Mouse (Mus musculus): ENCODE data around the gene Fam19a5. TPM values are rescaled to one million over a fixed set of nuclear protein-coding genes. Genes with fewer than 3 reads are reported as not detected.

Fam19a5 gene
- polyA plus RNA-seq, 1 experiment from 2014 or later, result 0.58 TPM

DNA sequence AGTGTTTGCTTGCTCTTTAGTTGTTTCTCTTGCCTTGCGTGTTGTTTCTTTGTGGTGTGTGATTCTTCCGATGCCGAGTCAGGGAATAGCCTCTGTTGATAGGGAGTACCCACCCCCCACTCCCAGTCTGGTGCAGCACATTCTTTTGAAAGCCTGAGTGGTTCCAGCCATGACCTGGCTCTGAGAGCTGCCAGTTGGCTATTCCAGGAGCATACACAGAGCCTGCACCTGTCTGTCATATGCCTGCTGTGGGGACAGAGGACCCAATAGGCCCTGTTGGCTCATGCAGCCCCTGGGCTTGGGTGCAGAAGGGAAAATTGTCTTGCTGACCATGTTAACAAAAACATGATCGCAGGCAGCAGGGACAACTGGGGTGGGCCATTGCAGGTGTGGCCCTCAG, 92.3 kb downstream of the Fam19a5 start:
- no peak for ATAC-seq (replicated peaks; ENCODE audit: low FRiP score)
- no peaks in the 10 kb centered on the region for H3K27me3 ChIP-seq (replicated peaks; ENCODE audit: control insufficient read depth, insufficient read depth, low read length)
- H3K9ac ChIP-seq (ENCODE audit: low read depth, low read length), result no peak overlapping the region
- no peaks in the 10 kb centered on the region for H3K9me3 ChIP-seq (ENCODE audit: control insufficient read depth, low read length)
- H3K27ac ChIP-seq (ENCODE audit: low read depth, low read length), result no peak overlapping the region
- no peak overlapping the region for H3K4me3 ChIP-seq (ENCODE audit: low read depth, low read length)
- no peak for DNase-seq (ENCODE audit: low spot score)
- H3K4me2 ChIP-seq, result no peak overlapping the region
- 93% methylated on average over 4 of the region's 4 CpGs for WGBS
- no peaks in the 10 kb centered on the region for H3K36me3 ChIP-seq (ENCODE audit: control insufficient read depth, insufficient read depth, low read length)
- H3K4me1 ChIP-seq (replicated peaks; ENCODE audit: control insufficient read depth, insufficient read depth, low read length), result no peaks in the 10 kb centered on the region

DNA sequence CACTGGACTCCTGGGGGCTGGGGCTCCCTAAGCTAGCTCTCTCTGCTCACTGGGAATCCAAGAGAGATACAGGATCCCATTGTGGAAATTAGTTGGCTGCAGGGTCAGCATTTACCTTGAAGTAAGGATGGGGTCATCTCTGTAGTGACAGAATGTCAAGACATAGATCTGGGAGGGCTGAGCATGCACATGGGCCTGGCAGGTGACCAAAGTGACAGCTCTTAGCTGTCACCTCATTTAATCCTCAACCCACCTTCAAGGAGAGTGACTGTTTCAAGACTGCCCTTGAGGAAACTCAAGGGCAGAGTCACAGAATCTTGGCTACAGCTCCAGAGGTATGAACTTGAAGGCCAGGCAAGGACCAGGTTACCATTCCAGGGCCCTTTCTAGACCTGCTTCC, 93.1 kb downstream of the Fam19a5 start:
- Histone ChIP-seq H3K4me1 (replicated peaks; ENCODE audit: control insufficient read depth, insufficient read depth, low read length) (no peaks in the 10 kb centered on the region), H3K4me3 (ENCODE audit: low read depth, low read length) (no peak overlapping the region), H3K27me3 (replicated peaks; ENCODE audit: control insufficient read depth, insufficient read depth, low read length) (no peaks in the 10 kb centered on the region), H3K27ac (ENCODE audit: low read depth, low read length) (no peak overlapping the region), H3K9me3 (ENCODE audit: control insufficient read depth, low read length) (no peaks in the 10 kb centered on the region), H3K9ac (ENCODE audit: low read depth, low read length) (no peak overlapping the region), H3K36me3 (ENCODE audit: control insufficient read depth, insufficient read depth, low read length) (no peaks in the 10 kb centered on the region), H3K4me2 (no peak overlapping the region)
- DNase-seq (ENCODE audit: low spot score), result no peak
- ATAC-seq (replicated peaks; ENCODE audit: low FRiP score), result no peak

DNA sequence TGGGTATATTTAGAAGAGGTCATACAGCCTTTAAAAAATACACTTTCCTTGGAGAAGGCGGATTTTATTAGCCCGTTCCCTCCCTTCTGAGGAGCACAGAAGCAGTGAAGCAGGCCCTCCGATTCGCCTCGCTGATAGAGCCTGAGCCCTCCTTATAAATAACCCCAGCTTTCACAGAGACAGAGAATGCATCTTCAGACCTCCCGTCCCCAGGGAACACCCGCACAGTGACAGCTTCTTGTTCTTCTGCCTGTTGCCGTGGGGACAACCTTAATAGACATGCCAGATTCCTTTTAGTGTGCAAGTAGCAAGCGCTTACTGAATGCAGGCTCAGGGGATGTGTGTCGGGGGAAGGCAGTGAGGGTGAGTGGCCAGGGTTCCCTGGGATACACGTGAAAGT, 94.2 kb downstream of the Fam19a5 start:
- Histone ChIP-seq H3K27me3 (replicated peaks; ENCODE audit: control insufficient read depth, insufficient read depth, low read length) (no peaks in the 10 kb centered on the region), H3K4me1 (replicated peaks; ENCODE audit: control insufficient read depth, insufficient read depth, low read length) (no peaks in the 10 kb centered on the region), H3K4me3 (ENCODE audit: low read depth, low read length) (no peak overlapping the region), H3K27ac (ENCODE audit: low read depth, low read length) (no peak overlapping the region), H3K36me3 (ENCODE audit: control insufficient read depth, insufficient read depth, low read length) (no peaks in the 10 kb centered on the region), H3K4me2 (no peak overlapping the region), H3K9ac (ENCODE audit: low read depth, low read length) (no peak overlapping the region), H3K9me3 (ENCODE audit: control insufficient read depth, low read length) (no peaks in the 10 kb centered on the region)
- no peak for DNase-seq (ENCODE audit: low spot score)
- WGBS, result 85% methylated on average over 11 of the region's 11 CpGs
- no peak for ATAC-seq (replicated peaks; ENCODE audit: low FRiP score)

DNA sequence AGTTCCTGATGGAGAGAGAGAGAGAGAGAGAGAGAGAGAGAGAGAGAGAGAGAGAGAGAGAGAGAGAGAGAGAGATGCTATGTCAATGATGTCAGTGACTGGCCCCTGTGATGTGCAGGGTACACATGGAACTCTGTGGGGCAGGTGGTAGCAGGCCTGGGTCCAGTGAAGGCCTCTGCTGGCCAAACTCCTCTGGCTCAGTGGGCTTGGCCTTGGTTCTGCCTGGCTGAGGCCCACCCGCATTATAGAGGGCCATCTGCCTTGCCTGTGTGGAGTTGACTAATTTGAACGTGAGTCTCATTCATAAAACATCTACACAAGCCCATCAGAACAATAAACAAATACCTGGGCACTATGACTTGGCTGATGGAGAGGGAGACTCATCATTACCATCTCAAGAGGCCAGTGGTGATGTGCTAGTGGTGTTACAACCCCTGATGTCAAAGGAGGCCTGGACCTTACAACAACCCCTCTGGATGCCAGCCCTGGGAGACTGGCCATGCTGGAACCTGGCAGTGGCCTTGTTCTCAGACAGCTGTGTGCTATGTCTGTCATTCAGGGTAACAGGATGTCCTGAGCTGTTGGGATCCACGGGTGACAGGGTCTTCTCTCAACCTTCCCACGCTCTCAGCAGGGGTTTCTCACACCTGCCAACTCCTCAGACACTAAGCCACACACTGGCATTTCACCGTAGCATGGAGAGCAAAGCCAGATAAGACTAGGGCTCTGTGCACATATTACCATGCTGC, 102.4 kb downstream of the Fam19a5 start:
- no peak for ATAC-seq (replicated peaks; ENCODE audit: low FRiP score)
- H3K9me3 ChIP-seq (ENCODE audit: control insufficient read depth, low read length), result no peaks in the 10 kb centered on the region
- 74% methylated on average over 5 of the region's 5 CpGs for WGBS

DNA sequence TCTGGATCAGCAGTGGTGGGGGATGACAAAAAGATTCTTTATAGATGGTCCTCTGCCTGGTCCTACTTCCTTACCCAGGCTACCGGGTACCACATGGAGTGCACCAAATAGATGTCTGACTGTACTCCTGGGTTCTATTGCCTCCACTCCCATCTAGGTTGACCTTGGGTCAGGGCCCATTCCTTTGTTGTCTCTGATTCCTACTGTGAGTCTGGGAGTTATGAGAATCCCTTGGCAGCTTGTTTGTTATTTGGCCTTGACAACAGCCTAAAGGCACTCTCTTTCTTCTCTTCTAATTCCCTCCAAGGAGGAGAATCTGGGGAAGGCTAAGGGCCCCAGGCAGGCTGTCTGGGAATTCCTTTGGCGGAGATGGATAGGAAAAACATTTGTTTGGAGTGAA, 105.6 kb downstream of the Fam19a5 start:
- H3K9ac ChIP-seq (ENCODE audit: low read depth, low read length), result no peak overlapping the region
- ATAC-seq (replicated peaks; ENCODE audit: low FRiP score) (no peak), DNase-seq (ENCODE audit: low spot score) (no peak)
- H3K9me3 ChIP-seq (ENCODE audit: control insufficient read depth, low read length), result no peaks in the 10 kb centered on the region
- no peaks in the 10 kb centered on the region for H3K27me3 ChIP-seq (replicated peaks; ENCODE audit: control insufficient read depth, insufficient read depth, low read length)
- no peak overlapping the region for H3K27ac ChIP-seq (ENCODE audit: low read depth, low read length)
- H3K36me3 ChIP-seq (ENCODE audit: control insufficient read depth, insufficient read depth, low read length), result no peaks in the 10 kb centered on the region
- no peak overlapping the region for H3K4me3 ChIP-seq (ENCODE audit: low read depth, low read length)
- 84% methylated on average over 2 of the region's 2 CpGs for WGBS
- no peak overlapping the region for H3K4me2 ChIP-seq
- H3K4me1 ChIP-seq (replicated peaks; ENCODE audit: control insufficient read depth, insufficient read depth, low read length), result no peaks in the 10 kb centered on the region

More for the DNA sequence above, 102.4 kb downstream of the Fam19a5 start:
- H3K27me3 ChIP-seq (replicated peaks; ENCODE audit: control insufficient read depth, insufficient read depth, low read length), result no peaks in the 10 kb centered on the region
- no peak overlapping the region for H3K4me3 ChIP-seq (ENCODE audit: low read depth, low read length)
- no peak overlapping the region for H3K27ac ChIP-seq (ENCODE audit: low read depth, low read length)
- H3K36me3 ChIP-seq (ENCODE audit: control insufficient read depth, insufficient read depth, low read length), result no peaks in the 10 kb centered on the region
- no peaks in the 10 kb centered on the region for H3K4me1 ChIP-seq (replicated peaks; ENCODE audit: control insufficient read depth, insufficient read depth, low read length)
- H3K4me2 ChIP-seq, result no peak overlapping the region
- no peak for DNase-seq (ENCODE audit: low spot score)
- no peak overlapping the region for H3K9ac ChIP-seq (ENCODE audit: low read depth, low read length)

DNA sequence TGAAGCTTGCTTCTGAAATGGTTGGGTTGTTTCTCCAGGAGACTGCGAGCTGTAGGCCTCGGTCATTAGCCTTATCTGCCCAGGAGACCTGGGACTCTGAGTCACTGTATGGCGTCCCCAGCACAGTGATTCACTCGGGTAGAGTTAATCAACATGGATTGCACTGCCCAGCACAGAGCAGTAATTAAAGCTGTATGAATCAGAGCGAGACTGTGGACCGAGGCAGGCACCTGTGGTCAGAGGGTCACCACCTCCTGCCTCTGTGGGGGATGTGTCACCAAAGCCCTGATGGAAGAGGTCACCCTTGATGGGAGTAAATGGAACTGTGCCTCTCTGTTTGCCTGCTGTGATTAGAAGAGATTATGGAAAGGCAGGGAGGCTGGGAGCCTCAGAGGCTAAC, 110.5 kb downstream of the Fam19a5 start:
- Histone ChIP-seq H3K27me3 (replicated peaks; ENCODE audit: control insufficient read depth, insufficient read depth, low read length) (no peaks in the 10 kb centered on the region), H3K27ac (ENCODE audit: low read depth, low read length) (no peak overlapping the region), H3K9ac (ENCODE audit: low read depth, low read length) (no peak overlapping the region), H3K4me3 (ENCODE audit: low read depth, low read length) (no peak overlapping the region), H3K9me3 (ENCODE audit: control insufficient read depth, low read length) (no peaks in the 10 kb centered on the region), H3K4me1 (replicated peaks; ENCODE audit: control insufficient read depth, insufficient read depth, low read length) (no peaks in the 10 kb centered on the region), H3K36me3 (ENCODE audit: control insufficient read depth, insufficient read depth, low read length) (no peaks in the 10 kb centered on the region), H3K4me2 (no peak overlapping the region)
- WGBS, result 61% methylated on average over 6 of the region's 6 CpGs
- ATAC-seq (replicated peaks; ENCODE audit: low FRiP score) (no peak), DNase-seq (ENCODE audit: low spot score) (no peak)

DNA sequence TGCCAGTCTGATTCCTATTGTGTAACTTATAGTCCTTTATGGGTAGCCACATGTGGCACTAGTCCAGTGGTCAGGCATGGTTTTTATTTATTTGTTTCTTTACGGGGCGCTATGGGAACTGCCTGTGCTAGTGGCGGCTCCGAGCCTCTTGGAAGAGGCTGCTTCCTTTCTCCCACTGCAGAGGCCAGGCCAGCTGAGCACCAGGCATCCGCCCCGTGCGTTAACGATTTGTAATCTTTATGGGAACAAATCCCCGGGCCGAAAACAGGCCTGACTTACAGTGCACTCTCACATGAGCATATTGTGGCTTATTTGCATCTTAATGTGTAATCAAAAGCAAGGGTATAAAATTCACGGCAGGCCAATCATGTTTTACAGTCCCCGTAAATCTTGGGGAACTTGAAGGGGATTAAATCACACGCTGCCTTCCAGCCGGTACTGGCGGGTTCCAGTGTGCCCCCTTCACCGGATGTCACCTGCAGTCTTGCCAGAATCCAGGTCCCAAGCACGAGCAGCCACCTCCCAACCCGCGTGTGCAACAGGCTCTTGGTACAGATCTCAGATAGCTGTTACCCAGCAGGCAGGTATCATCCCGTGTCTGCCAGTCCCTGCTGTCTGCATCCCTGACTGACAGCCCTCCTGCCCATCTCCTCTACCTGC, 112.5 kb downstream of the Fam19a5 start:
- Histone ChIP-seq H3K4me1 (replicated peaks; ENCODE audit: control insufficient read depth, insufficient read depth, low read length) (no peaks in the 10 kb centered on the region), H3K4me3 (ENCODE audit: low read depth, low read length) (no peak overlapping the region), H3K9ac (ENCODE audit: low read depth, low read length) (no peak overlapping the region), H3K4me2 (no peak overlapping the region), H3K27ac (ENCODE audit: low read depth, low read length) (no peak overlapping the region), H3K36me3 (ENCODE audit: control insufficient read depth, insufficient read depth, low read length) (no peaks in the 10 kb centered on the region), H3K9me3 (ENCODE audit: control insufficient read depth, low read length) (no peaks in the 10 kb centered on the region), H3K27me3 (replicated peaks; ENCODE audit: control insufficient read depth, insufficient read depth, low read length) (no peaks in the 10 kb centered on the region)
- ATAC-seq (replicated peaks; ENCODE audit: low FRiP score), result no peak
- WGBS, result 73% methylated on average over 20 of the region's 20 CpGs
- DNase-seq (ENCODE audit: low spot score), result no peak

DNA sequence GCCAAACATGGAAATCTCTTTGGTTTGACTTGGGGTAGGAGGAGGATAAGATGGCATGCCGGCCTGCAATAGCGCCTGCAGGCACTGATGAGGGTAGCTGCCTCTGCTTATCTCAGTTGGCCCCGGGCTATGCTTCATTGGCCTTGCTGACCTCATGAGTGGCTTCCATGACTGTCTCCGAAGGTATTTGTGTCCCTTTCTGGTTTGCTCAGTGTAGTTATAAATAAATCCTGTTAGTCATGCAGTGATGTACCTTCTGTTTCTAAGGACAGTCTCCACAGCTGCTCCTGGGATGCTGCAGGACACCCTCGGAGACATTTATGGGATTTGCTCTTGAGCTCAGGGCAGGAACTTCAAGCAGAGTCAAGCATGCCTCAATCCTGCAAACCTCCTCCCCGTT, 115.6 kb downstream of the Fam19a5 start:
- Histone ChIP-seq H3K4me2 (no peak overlapping the region), H3K4me3 (ENCODE audit: low read depth, low read length) (no peak overlapping the region), H3K9me3 (ENCODE audit: control insufficient read depth, low read length) (0 out of 2 replicates have a peak, but pooled peaks cover 3% of the 10 kb centered on the region), H3K4me1 (replicated peaks; ENCODE audit: control insufficient read depth, insufficient read depth, low read length) (no peaks in the 10 kb centered on the region), H3K27me3 (replicated peaks; ENCODE audit: control insufficient read depth, insufficient read depth, low read length) (no peaks in the 10 kb centered on the region), H3K9ac (ENCODE audit: low read depth, low read length) (no peak overlapping the region), H3K27ac (ENCODE audit: low read depth, low read length) (no peak overlapping the region), H3K36me3 (ENCODE audit: control insufficient read depth, insufficient read depth, low read length) (no peaks in the 10 kb centered on the region)
- ATAC-seq (replicated peaks; ENCODE audit: low FRiP score) (no peak), DNase-seq (ENCODE audit: low spot score) (no peak)
- 78% methylated on average over 6 of the region's 6 CpGs for WGBS

DNA sequence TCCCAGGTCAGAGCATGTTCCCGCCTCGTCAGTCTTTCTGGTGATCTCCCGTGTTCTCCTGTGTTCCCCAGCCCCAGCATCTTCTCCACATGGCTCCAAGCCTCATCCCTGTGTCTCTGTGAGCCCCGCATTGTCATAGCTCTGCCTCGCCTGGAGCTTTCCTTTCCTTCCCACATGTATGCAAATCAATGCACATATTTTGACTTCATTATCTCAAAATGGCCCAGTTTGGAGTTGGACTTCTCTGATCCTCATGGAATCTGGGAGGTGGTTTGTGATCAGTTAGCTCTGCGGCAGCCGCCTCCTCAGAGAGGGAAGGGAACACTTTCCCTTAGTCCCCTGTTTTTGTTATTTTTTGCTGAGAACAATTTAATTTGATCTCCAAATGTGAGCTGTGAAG, 117.9 kb downstream of the Fam19a5 start:
- no peak for DNase-seq (ENCODE audit: low spot score)

More for the DNA sequence above, 117.9 kb downstream of the Fam19a5 start:
- no peak overlapping the region for H3K4me3 ChIP-seq (ENCODE audit: low read depth, low read length)
- H3K4me1 ChIP-seq (replicated peaks; ENCODE audit: control insufficient read depth, insufficient read depth, low read length), result no peaks in the 10 kb centered on the region
- H3K27me3 ChIP-seq (replicated peaks; ENCODE audit: control insufficient read depth, insufficient read depth, low read length), result no peaks in the 10 kb centered on the region
- 82% methylated on average over 7 of the region's 7 CpGs for WGBS
- H3K4me2 ChIP-seq, result no peak overlapping the region
- H3K27ac ChIP-seq (ENCODE audit: low read depth, low read length), result no peak overlapping the region
- no peaks in the 10 kb centered on the region for H3K36me3 ChIP-seq (ENCODE audit: control insufficient read depth, insufficient read depth, low read length)
- H3K9me3 ChIP-seq (ENCODE audit: control insufficient read depth, low read length), result 0 out of 2 replicates have a peak, but pooled peaks cover 3% of the 10 kb centered on the region
- ATAC-seq (replicated peaks; ENCODE audit: low FRiP score), result no peak
- H3K9ac ChIP-seq (ENCODE audit: low read depth, low read length), result no peak overlapping the region

Data from liver, embryonic 11.5 days (tissue).